Mouse (Mus musculus) left cerebral cortex, postnatal 36 days (tissue): ENCODE results near the gene Camk1d. TPM values are rescaled to one million over a fixed set of nuclear protein-coding genes. Genes with fewer than 3 reads are reported as not detected.

Source experiments
- DNase-seq, 2 experiments: peaks; one replicate each; pipeline ENCODE4 v3.0.0; 2021 to 2022; ENCODE audit warnings: low spot score in 2 of 2, mixed read lengths in 1 of 2
- intact Hi-C: fragments of 180-260 bp; cut with DNase I; formaldehyde crosslinking; loops from one replicate; pipeline ENCODE4 v1.15.1; 2025
- total RNA-seq, 2 experiments: library from RNA; stranded (reverse); gene quantifications; 2 replicates each; pipeline ENCODE4 v1.2.3; 2021

The Camk1d gene
- total RNA-seq, 2 experiments from 2014 or later: 121 to 124 TPM

DNA sequence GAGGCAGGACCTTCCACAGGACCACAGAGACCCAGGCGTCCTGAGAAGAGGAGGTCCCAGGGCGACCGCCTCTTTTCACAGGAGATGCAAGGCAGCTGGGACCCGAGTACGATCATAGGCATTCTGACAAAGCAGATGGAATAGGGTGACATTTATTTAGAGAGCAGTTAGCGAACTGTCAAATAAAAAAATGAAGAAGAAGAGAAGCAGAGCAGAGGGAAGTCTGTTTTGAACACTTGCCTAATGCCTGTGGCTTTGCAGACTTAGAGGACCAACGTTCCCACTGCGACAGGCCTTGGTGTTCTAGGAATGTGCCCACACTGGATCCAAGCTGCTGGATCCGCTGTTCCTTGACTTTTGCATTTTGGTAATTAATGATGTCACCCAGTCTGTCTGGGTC lies 259.5 kb downstream of the Camk1d start:
- no peak for DNase-seq
- intact Hi-C loops: loop anchor here (5.0 to 10.0 kb wide), 3 partner anchors 140 to 317 kb away; partner anchors contain the start of gene Camk1d

GRCm38 (mm10) chr2:5451654-5452053 lies 262.7 kb downstream of the Camk1d start:
- no peak for DNase-seq
- intact Hi-C loops: loop anchor here (5.0 to 10.0 kb wide), 3 partner anchors 143 to 321 kb away; partner anchors contain the start of gene Camk1d

DNA sequence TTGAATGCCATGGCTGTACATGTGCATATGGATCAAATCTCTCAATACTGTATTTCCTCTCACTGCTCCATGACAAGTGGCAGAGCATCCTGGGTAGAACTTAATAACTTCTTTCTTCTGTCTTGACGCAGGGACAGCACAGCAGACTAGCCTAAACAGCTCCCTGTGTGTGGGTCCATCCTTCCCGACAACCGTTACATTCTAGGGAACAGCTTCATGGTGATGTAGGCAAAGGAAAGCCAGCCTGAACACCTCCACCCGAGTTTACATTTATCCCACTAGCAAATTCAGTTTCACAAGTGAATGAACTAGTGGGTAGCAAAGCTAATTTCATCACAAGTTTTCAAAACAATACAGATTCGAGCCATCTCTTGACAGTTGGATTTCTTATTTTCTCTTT lies 269.0 kb downstream of the Camk1d start:
- DNase-seq: no peak
- intact Hi-C loops: no loop called here

DNA sequence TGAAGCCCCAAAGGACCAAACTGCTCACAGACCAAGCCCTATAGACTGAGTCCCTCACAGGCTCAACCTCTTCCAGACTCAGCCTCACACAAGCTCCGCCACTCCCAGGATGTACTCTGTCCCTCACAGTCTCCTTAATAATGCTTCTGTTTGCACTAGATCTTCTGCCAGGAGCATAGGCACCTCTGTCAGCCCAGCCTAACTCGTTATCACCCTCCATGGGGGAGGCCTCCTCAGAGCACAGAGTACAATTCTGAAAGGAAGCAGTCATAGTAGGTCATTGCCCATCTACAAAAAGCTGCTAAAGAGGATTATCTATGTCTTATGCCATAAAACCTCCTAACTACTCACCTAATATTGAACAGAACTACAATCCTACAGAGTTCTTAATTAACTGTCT lies 276.6 kb downstream of the Camk1d start:
- intact Hi-C loops: no loop called here

GRCm38 (mm10) chr2:5435587-5436253 lies 278.6 kb downstream of the Camk1d start:
- intact Hi-C loops: no loop called here
- no peak for DNase-seq

More for the DNA sequence above, 276.6 kb downstream of the Camk1d start:
- DNase-seq: no peak

GRCm38 (mm10) chr2:5431309-5431708 lies 283.0 kb downstream of the Camk1d start:
- intact Hi-C loops: no loop called here
- DNase-seq: no peak

- intact Hi-C loops: no loop called here
- DNase-seq: peak in 1 of 2 experiments; percentile 32
Measured at GRCm38 (mm10) chr2:5429921-5430320, 284.4 kb downstream of the Camk1d start.

- intact Hi-C loops: no loop called here
- DNase-seq: no peak
Measured at GRCm38 (mm10) chr2:5426110-5426509, 288.2 kb downstream of the Camk1d start.

DNA sequence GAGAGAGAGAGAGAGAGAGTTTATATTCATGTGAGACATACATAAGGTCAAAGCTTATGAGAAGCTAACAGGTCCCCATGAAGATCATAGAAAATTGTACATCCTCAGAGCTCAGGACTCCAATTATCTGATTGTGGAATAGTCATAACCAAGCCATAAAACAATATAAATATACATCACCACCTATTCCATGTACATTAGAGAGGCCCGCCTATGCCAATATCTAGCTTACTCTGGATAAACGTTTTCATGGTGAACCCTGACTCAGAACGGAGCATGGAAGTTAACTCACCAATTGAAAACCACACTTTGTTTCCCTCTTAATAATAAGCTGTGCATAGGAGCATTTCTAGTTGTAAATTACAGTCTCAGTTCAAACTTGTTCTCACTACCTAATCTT lies 288.7 kb downstream of the Camk1d start:
- intact Hi-C loops: no loop called here
- no peak for DNase-seq

DNA sequence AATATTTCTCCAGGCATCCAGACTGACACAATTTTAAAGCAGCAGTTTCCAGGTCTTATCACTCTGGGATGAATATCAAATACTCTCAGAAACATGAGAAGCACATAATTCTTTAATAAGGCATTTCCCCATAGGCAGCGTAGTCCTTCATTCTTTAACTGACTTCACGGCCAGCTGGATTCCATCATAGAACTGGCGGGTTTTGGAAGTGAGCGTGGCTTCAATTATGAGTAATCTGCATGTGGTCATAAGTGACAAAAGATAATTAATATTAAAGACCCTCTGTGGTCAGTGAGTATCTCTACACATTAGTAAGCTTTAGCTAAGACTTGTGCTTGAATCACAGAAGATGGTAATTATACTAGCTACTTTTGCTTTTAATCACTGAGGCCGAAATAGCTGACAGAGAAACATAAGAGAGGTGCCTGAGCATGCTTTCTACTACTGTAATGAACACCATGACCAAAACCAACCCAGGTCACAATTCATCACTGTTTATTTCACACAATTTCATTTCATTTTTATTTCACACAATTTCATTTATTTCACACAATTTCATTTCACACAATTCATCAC lies 293.6 kb downstream of the Camk1d start:
- intact Hi-C loops: no loop called here
- DNase-seq: no peak

DNA sequence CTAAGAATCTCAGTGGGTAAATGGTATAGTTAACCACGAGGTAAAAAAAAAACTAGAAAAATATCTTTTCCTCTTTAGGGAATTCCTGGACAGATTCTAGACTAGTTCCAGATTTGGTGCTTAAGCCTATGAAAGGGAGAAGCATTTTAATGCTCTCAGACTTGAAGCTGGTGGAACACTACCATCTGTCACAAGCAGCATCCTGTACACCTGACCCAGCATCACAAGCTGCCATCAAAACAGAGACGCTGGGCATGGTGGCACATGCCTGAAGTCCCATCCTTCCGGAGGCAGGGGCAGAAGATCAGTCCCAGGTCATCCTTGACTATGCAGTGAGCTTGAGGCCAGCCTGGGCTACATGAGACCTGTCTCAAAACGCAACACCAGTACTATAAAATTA lies 295.5 kb downstream of the Camk1d start:
- intact Hi-C loops: no loop called here
- no peak for DNase-seq

DNA sequence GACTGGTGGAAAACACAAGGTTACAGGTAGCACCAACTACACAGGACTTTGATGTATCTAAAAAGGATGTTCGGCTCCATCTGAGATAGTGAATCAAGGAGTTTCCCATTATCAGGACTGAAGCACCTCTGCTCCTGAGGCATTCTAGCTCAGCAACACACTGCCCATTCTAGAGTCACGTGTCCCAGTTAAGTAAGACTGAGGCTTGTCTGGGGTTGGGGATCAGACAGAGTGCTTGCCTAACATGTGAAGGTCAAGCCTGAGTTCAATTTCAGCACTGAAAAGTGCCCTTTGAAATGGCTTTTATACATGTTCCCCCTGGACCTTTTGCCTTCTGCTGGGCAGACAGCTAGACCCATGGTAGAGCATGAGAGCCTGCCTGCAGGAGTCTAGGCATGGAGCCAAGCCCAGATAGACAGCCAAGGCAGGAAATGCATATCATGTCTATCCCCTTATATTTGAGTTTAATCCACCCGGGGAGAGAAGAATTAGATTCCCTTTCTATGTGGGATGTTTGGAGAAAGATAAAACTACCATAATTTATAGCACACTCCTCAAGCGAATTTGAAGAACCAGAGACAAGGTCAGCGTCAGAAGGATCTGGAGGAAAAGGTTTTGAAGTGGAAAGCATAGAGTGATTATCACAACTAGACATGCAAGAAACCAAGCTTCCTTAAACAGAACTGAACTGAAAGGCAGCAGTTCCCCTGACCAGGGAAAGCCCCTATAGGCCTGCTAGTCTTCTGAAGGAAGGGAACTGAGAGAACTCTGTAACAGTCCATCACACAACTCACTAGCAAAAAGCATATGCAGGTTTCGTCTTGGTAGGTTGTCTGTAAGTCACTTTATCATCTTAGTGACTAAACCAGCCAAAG lies 296.9 kb downstream of the Camk1d start:
- intact Hi-C loops: no loop called here
- no peak for DNase-seq

DNA sequence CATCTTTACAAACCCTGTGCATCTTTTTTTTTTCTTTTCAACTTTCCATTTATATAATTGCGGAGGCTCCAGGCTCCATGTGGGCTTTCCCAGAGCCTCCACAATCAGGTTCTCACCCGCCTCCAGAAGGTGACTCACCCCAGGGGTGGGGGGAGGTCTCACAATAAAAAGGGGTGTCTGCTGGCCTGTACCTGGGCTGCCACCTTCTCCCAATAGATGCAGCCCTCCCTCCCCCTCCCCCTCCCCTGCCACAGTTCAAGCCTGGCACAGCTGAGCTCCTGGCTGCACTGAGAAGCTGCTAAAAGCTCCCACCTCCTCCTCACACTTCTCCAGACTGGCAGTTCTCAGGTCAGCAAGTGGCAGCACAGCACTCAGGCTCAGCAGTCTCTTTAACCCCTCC lies 302.5 kb downstream of the Camk1d start:
- intact Hi-C loops: no loop called here
- peak; percentile 67 to 80 for DNase-seq

- intact Hi-C loops: loop anchor here (5.0 kb wide), 1 partner anchor 42 kb away; no protein-coding TSS in a partner anchor
- no peak for DNase-seq
Measured at GRCm38 (mm10) chr2:5403850-5404249, 310.5 kb downstream of the Camk1d start.

GRCm38 (mm10) chr2:5402036-5402435 lies 312.3 kb downstream of the Camk1d start:
- no peak for DNase-seq
- intact Hi-C loops: loop anchor here (5.0 kb wide), 1 partner anchor 40 kb away; no protein-coding TSS in a partner anchor

- no peak for DNase-seq
- intact Hi-C loops: no loop called here
Measured at GRCm38 (mm10) chr2:5398505-5398904, 315.8 kb downstream of the Camk1d start.

- intact Hi-C loops: no loop called here
- DNase-seq: no peak
Measured at GRCm38 (mm10) chr2:5398043-5398442, 316.3 kb downstream of the Camk1d start.

DNA sequence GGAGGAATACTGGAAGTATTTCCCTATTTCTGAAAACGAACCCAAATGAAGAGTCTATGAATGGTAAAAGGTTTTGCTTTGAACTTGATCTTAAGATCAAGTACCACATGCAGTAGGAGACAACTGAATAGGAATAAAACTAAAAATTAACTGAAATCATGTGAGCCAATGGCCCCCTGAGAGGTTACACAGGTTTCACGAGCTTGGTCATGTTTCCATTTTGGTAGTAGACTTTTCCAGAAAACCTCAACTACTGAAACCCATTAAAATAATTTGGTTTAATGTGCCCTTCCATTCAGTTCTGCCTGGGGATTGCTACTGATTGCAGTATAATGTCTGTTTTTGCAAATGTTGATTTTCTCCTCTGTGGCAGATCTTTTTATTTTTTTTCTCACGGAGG lies 316.8 kb downstream of the Camk1d start:
- no peak for DNase-seq
- intact Hi-C loops: loop anchor here (2.0 kb wide), 1 partner anchor 307 kb away; no protein-coding TSS in a partner anchor

DNA sequence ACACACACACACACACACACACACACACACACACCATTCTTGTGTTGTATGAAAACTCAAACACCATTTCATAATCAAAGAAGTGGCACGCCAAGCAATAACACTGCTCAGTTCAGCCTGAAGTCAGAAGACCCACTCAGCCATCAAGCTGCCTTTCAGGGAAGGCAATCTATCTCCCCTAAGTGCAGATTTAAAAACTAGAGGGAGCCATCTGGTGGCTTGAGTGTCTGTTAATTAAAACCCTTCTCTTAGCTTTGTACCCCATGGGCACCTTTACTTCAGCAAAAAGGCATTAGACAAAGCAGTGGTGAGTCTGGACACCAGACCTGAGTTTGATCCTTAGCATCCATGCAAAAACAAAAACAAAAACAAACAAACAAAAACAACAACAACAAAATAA lies 317.9 kb downstream of the Camk1d start:
- intact Hi-C loops: loop anchor here (2.0 kb wide), 1 partner anchor 306 kb away; no protein-coding TSS in a partner anchor
- DNase-seq: no peak

DNA sequence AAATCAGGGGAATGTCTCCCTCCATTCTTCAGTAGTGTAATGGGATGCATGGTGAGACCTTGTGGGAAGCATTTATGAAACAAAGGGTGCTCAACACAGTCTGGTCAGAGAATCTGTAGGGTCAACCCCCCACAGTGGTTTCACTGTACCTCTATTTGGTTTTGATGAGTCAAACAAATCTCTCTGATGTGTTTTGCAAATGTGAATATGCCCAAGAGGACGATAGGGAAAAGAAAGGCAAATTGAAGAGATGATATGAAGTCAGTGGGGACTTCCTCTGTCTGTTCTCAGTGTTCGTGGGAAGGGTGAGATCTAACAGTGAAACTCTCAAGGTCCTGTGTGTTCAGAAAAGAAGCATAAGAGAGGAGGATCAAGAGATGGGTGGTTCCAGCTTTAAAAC lies 318.4 kb downstream of the Camk1d start:
- intact Hi-C loops: loop anchor here (2.0 kb wide), 1 partner anchor 305 kb away; no protein-coding TSS in a partner anchor
- no peak for DNase-seq
